Mouse (Mus musculus) neural tube, embryonic 14.5 days (tissue): ENCODE results near the gene Ehd1. TPM values are rescaled to one million over a fixed set of nuclear protein-coding genes. Genes with fewer than 3 reads are reported as not detected.
A peak's percentile ranks its signal among the peaks of the same experiment; 100 is the strongest.

Experiments used
- ATAC-seq: fragments of 200-750 bp; cut with Nextera tagmentation; 2 replicates; pipeline ENCODE4 v1.8.0; 2017; ENCODE audit warnings: low read depth, mild to moderate bottlenecking, moderate TSS enrichment, moderate library complexity
- H3K27ac ChIP-seq: fragments of 300-500 bp; sonication (generic); 2 replicates; pipeline ENCODE4 v1.5.1; 2014; ENCODE audit warnings: low read depth, mild to moderate bottlenecking, control low read depth, low read length, moderate library complexity, mixed read lengths
- H3K27me3 ChIP-seq: fragments of 300-500 bp; sonication (generic); 2 replicates; pipeline ENCODE4 v1.6.1; 2014; ENCODE audit warnings: low read length; ENCODE audit not compliant: control insufficient read depth, insufficient read depth
- H3K36me3 ChIP-seq: fragments of 300-500 bp; sonication (generic); 2 replicates; pipeline ENCODE4 v1.6.1; 2014; ENCODE audit warnings: low read length, mixed read lengths; ENCODE audit not compliant: control insufficient read depth, insufficient read depth
- H3K4me1 ChIP-seq: fragments of 300-500 bp; sonication (generic); 2 replicates; pipeline ENCODE4 v1.6.1; 2014; ENCODE audit warnings: low read length; ENCODE audit not compliant: control insufficient read depth, insufficient read depth
- H3K4me2 ChIP-seq: fragments of 300-500 bp; sonication (generic); 2 replicates; pipeline ENCODE4 v1.6.1; 2014; ENCODE audit warnings: mild to moderate bottlenecking, low read depth, low read length, control low read depth
- H3K4me3 ChIP-seq: fragments of 300-500 bp; sonication (generic); 2 replicates; pipeline ENCODE4 v1.5.1; 2014; ENCODE audit warnings: low read depth, low read length, control low read depth, mixed read lengths
- H3K9ac ChIP-seq: fragments of 300-500 bp; sonication (generic); replicated peaks from 2 replicates; pipeline ENCODE4 v1.6.1; 2014; ENCODE audit warnings: low read depth, mild to moderate bottlenecking, control low read depth, low read length, mixed read lengths
- H3K9me3 ChIP-seq: fragments of 300-500 bp; sonication (generic); 2 replicates; pipeline ENCODE4 v1.6.1; 2016; ENCODE audit warnings: low read length; ENCODE audit not compliant: control insufficient read depth
- WGBS: fragments of 180-500 bp; shearing (Covaris S2); extraction: QIAGEN DNeasy Blood & Tissue Kit; methylation state at CpG from one replicate; pipeline ENCODE4 v1.1.7; 2014; 5-methylcytosine and 5-hydroxymethylcytosine counted together
- microRNA counts: library from miRNA; unstranded; fragments of <30 nt; microRNA quantifications from one replicate; lab custom pipeline; 2016
- microRNA-seq: library from miRNA; unstranded; fragments of <30 nt; microRNA quantifications from one replicate; pipeline ENCODE4, GENCODE M21; 2016
- polyA plus RNA-seq: library from polyadenylated mRNA; unstranded; fragments of >200 nt; fragmentation: Nextera tagmentation; extraction: Ambion mirVana; gene quantifications from 2 replicates; pipeline ENCODE4 v1.2.1, GENCODE M21; 2014

Gene Ehd1
- polyA plus RNA-seq, 1 experiment from 2014 or later: 53.4 TPM

DNA sequence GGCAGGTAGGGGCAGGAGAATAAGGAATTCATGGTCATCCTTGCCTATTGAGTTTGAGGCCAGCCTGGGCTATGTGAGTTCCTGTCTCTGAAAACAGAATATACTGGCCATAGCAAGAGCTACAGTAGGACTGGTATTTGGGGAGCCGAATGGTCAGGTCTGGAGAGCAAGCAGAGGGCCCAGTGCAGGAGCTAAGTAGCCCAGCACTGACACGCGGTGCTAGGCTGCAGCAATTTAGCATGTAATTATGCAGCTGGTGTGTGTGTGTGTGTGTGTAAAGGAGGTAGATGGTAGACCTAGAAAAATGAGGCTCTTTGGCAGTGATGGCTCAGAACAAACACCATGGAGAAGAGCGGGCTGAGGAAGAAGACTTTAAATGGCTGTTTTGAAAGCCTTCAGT is 71.1 kb downstream of the Ehd1 start:
- H3K36me3 ChIP-seq: peaks cover 22% of the 10 kb centered on the region
- WGBS: 93% methylated on average over 4 of the region's 4 CpGs
- H3K9ac ChIP-seq: no peak overlapping the region

DNA sequence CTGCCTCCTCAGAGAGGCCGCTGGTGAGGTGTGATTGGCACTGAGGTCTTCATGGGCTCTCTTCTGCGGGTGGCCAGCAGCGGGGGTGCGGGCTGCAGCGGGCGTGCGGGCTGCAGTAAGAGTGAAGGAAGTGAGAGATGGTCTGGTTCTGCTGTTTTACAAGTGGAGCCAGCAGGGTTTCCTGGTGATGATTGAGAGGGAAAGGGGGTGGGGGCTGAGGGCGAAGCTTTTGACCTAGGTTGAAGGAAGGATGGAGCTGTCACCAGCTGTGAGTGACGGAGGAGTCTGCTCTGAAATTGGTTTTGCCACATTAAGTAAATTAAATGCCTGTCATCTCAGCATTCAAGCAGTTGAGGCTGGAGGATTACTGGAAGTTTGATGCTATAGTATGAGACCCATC is 72.2 kb downstream of the Ehd1 start:
- Histone ChIP-seq H3K9me3 (no peaks in the 10 kb centered on the region), H3K27ac (no peak overlapping the region), H3K4me3 (no peak overlapping the region), H3K4me2 (no peak overlapping the region), H3K27me3 (no peaks in the 10 kb centered on the region), H3K9ac (no peak overlapping the region), H3K36me3 (peaks cover 22% of the 10 kb centered on the region), H3K4me1 (no peaks in the 10 kb centered on the region)
- ATAC-seq: no peak
- 52% methylated on average over 9 of the region's 9 CpGs for WGBS

More for the DNA sequence above, 71.1 kb downstream of the Ehd1 start:
- Histone ChIP-seq H3K9me3 (no peaks in the 10 kb centered on the region), H3K27ac (no peak overlapping the region), H3K4me1 (no peaks in the 10 kb centered on the region), H3K4me2 (no peak overlapping the region), H3K4me3 (no peak overlapping the region), H3K27me3 (no peaks in the 10 kb centered on the region)
- ATAC-seq: no peak

DNA sequence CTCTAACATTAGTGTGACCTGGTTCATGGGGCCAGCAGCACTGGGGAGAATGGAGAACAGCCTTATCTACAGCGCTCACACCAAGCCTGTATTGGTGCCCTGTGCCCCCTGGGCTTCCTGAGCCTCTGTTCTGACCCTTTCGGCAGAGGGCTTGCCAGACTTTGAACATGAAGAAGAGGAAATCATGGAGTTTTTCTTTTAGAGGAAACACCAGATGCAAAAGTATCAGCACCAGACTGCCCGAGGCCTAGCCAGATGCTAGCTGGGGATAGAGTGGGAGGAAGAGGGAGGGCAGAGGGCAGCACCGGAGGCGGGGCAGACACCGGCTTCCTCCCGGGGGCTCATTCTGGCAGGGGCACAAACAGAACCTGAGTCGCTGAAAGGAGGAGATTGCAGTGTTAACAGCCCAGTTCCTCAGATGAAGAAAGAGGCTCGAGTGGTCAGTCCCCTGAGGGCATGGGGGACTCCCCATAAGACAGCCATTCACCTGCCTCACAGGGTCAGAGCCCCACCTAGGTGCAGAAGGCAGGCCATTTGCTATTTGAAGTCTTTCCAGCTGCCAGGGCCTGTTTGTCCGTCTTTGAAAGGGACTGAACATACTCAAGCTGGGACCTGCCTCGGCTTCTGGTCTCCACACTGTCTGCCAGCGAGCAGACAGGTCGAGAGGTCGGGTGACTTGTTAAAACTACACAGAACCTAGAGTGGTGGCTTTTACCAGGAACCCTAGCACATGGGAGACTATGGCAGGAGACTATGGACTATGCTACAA is 72.9 kb downstream of the Ehd1 start:
- Histone ChIP-seq H3K36me3 (peaks cover 22% of the 10 kb centered on the region), H3K27me3 (no peaks in the 10 kb centered on the region), H3K27ac (no peak overlapping the region), H3K4me3 (no peak overlapping the region), H3K9me3 (no peaks in the 10 kb centered on the region), H3K4me1 (no peaks in the 10 kb centered on the region), H3K9ac (no peak overlapping the region), H3K4me2 (no peak overlapping the region)
- no peak for ATAC-seq
- WGBS: 31% methylated on average over 14 of the region's 14 CpGs

MicroRNAs encoded within 50 kb of the gene (microRNA counts, 519-probe panel; counts per million panel counts)
- microRNA mmu-miR-192 (lab: Ali Mortazavi, UCI): not detected

Small RNA genes within 50 kb of the gene (microRNA-seq; reads per million reads assigned to microRNA genes)
- gene Mir192: 87.3 reads per million, percentile 46 among the genes with 10 or more reads in this experiment
- gene Mir194-2: 87.1 reads per million, percentile 45 among the genes with 10 or more reads in this experiment
- gene Mir6989: not detected

Other genes starting within 250 kb of the Ehd1 start
- gene Syvn1, start 230.1 kb upstream of the Ehd1 start, polyA plus RNA-seq: 29.3 and 35.3 TPM in 2 replicates
- 63.2 and 65.5 TPM in 2 replicates for gene Mrpl49, start 218.9 kb upstream of the Ehd1 start, polyA plus RNA-seq
- 538 and 563 TPM in 2 replicates for gene Fau, start 218.9 kb upstream of the Ehd1 start, polyA plus RNA-seq
- 34.3 and 34.8 TPM in 2 replicates for gene Znhit2, start 215.5 kb upstream of the Ehd1 start, polyA plus RNA-seq
- 53.4 and 63.7 TPM in 2 replicates for gene Tm7sf2, start 208.4 kb upstream of the Ehd1 start, polyA plus RNA-seq
- gene Vps51, start 199.5 kb upstream of the Ehd1 start, polyA plus RNA-seq: 72.9 and 73.2 TPM in 2 replicates
- 0.55 TPM in 1 of 2 replicates, not detected in the other for gene Tmem262, start 196.7 kb upstream of the Ehd1 start, polyA plus RNA-seq
- 1.2 and 1.7 TPM in 2 replicates for gene Gm28374, start 194.5 kb upstream of the Ehd1 start, polyA plus RNA-seq
- gene Zfpl1, start 191.8 kb upstream of the Ehd1 start, polyA plus RNA-seq: 74.0 and 85.6 TPM in 2 replicates
- gene Cdca5, start 191.7 kb upstream of the Ehd1 start, polyA plus RNA-seq: 3.0 and 3.5 TPM in 2 replicates
- gene AC131692.1, start 182.3 kb upstream of the Ehd1 start, polyA plus RNA-seq: not detected in 2 replicates
- 0.44 and 0.52 TPM in 2 replicates for gene Naaladl1, start 170.9 kb upstream of the Ehd1 start, polyA plus RNA-seq
- 52.1 and 53.1 TPM in 2 replicates for gene Sac3d1, start 158.1 kb upstream of the Ehd1 start, polyA plus RNA-seq
- 63.9 and 72.8 TPM in 2 replicates for gene Snx15, start 148.4 kb upstream of the Ehd1 start, polyA plus RNA-seq
- not detected in 2 replicates for gene Batf2, start 135.7 kb upstream of the Ehd1 start, polyA plus RNA-seq
- gene Arl2, start 135.2 kb upstream of the Ehd1 start, polyA plus RNA-seq: 114 and 123 TPM in 2 replicates
- 0.21 TPM in 1 of 2 replicates, not detected in the other for gene Majin, start 92.3 kb upstream of the Ehd1 start, polyA plus RNA-seq
- gene Gpha2, start 50.3 kb upstream of the Ehd1 start, polyA plus RNA-seq: not detected in 2 replicates
- gene Ppp2r5b, start 40.9 kb upstream of the Ehd1 start, polyA plus RNA-seq: 150 and 154 TPM in 2 replicates
- 16.0 and 16.1 TPM in 2 replicates for gene Atg2a, start 35.1 kb upstream of the Ehd1 start, polyA plus RNA-seq
- gene Cdc42bpg, start 29.7 kb downstream of the Ehd1 start, polyA plus RNA-seq: 0.61 and 0.71 TPM in 2 replicates
- gene Men1, start 58.3 kb downstream of the Ehd1 start, polyA plus RNA-seq: 36.8 and 43.9 TPM in 2 replicates
- 13.3 and 15.8 TPM in 2 replicates for gene Map4k2, start 64.4 kb downstream of the Ehd1 start, polyA plus RNA-seq
- 91.7 and 112 TPM in 2 replicates for gene Sf1, start 87.0 kb downstream of the Ehd1 start, polyA plus RNA-seq
- 4.3 and 4.4 TPM in 2 replicates for gene Pygm, start 107.7 kb downstream of the Ehd1 start, polyA plus RNA-seq
- gene Rasgrp2, start 122.6 kb downstream of the Ehd1 start, polyA plus RNA-seq: 81.6 and 130 TPM in 2 replicates
- 46.3 and 66.5 TPM in 2 replicates for gene Nrxn2, start 142.0 kb downstream of the Ehd1 start, polyA plus RNA-seq